Mouse (Mus musculus): ENCODE results near the gene Usp12. TPM values are rescaled to one million over a fixed set of nuclear protein-coding genes. Genes with fewer than 3 reads are reported as not detected.

The Usp12 gene
- 18.2 and 19.8 TPM in 2 replicates for polyA plus RNA-seq (2016; fragmentation: Nextera tagmentation; extraction: Ambion mirVana)

GRCm38 (mm10) chr5:146794853-146795252 is at the start of gene Usp12:
Usp12 (minus strand) TSS chr5:146795006.
- peak; percentile 95 for ATAC-seq (ENCODE audit: low FRiP score, low read depth)
- peaks cover 24% of the 10 kb centered on the region for H3K4me1 ChIP-seq
- peak within 1 kb of the TSS; percentile 95 for H3K4me3 ChIP-seq
- peak within 1 kb of the TSS; percentile 94 for H3K9ac ChIP-seq (replicated peaks)
- H3K9me3 ChIP-seq, result no peaks in the 10 kb centered on the region
- no peaks in the 10 kb centered on the region for H3K36me3 ChIP-seq
- H3K27me3 ChIP-seq, result no peaks in the 10 kb centered on the region
- H3K27ac ChIP-seq (replicated peaks), result peak within 1 kb of the TSS; percentile 94
- H3K4me2 ChIP-seq (replicated peaks), result peak within 1 kb of the TSS; percentile 84
- WGBS, result under 1% methylated on average over 38 of the region's 51 CpGs

- Histone ChIP-seq H3K27ac (replicated peaks) (peak overlapping the region; percentile 78), H3K9me3 (no peaks in the 10 kb centered on the region), H3K4me1 (peaks cover 15% of the 10 kb centered on the region), H3K9ac (replicated peaks) (peak overlapping the region; percentile 83), H3K36me3 (0 out of 2 replicates have a peak, but pooled peaks cover 7% of the 10 kb centered on the region), H3K27me3 (no peaks in the 10 kb centered on the region), H3K4me3 (peak overlapping the region; percentile 73), H3K4me2 (replicated peaks) (peak overlapping the region; percentile 61)
- ATAC-seq (ENCODE audit: low FRiP score, low read depth), result peak; percentile 61
- WGBS, result 8% methylated on average over 6 of the region's 6 CpGs
These were observed 49.6 kb upstream of the Usp12 start for GRCm38 (mm10) chr5:146844301-146844941.

- H3K27me3 ChIP-seq, result no peaks in the 10 kb centered on the region
- H3K27ac ChIP-seq (replicated peaks), result no peak overlapping the region
- no peak overlapping the region for H3K4me2 ChIP-seq (replicated peaks)
- ATAC-seq (ENCODE audit: low FRiP score, low read depth), result no peak
- 94% methylated on average over 4 of the region's 4 CpGs for WGBS
- H3K9me3 ChIP-seq, result no peaks in the 10 kb centered on the region
- H3K4me1 ChIP-seq, result peaks cover 15% of the 10 kb centered on the region
- H3K4me3 ChIP-seq, result no peak overlapping the region
- no peak overlapping the region for H3K9ac ChIP-seq (replicated peaks)
- H3K36me3 ChIP-seq, result peaks cover 31% of the 10 kb centered on the region
These were observed 47.2 kb upstream of the Usp12 start for GRCm38 (mm10) chr5:146841996-146842395.

- Histone ChIP-seq H3K4me2 (replicated peaks) (no peak overlapping the region), H3K9ac (replicated peaks) (no peak overlapping the region), H3K4me1 (peaks cover 15% of the 10 kb centered on the region), H3K36me3 (peaks cover 38% of the 10 kb centered on the region), H3K27ac (replicated peaks) (no peak overlapping the region), H3K4me3 (no peak overlapping the region), H3K27me3 (no peaks in the 10 kb centered on the region), H3K9me3 (no peaks in the 10 kb centered on the region)
- 92% methylated on average over 5 of the region's 5 CpGs for WGBS
- ATAC-seq (ENCODE audit: low FRiP score, low read depth), result no peak
These were observed 46.5 kb upstream of the Usp12 start for GRCm38 (mm10) chr5:146841301-146841700.

- 90% methylated on average over 4 of the region's 4 CpGs for WGBS
- H3K9ac ChIP-seq (replicated peaks), result no peak overlapping the region
- H3K4me3 ChIP-seq, result no peak overlapping the region
- peaks cover 47% of the 10 kb centered on the region for H3K36me3 ChIP-seq
- no peak for ATAC-seq (ENCODE audit: low FRiP score, low read depth)
- peaks cover 7% of the 10 kb centered on the region; the same call in 1 of the 2 replicates for H3K4me1 ChIP-seq
- no peaks in the 10 kb centered on the region for H3K9me3 ChIP-seq
- H3K27ac ChIP-seq (replicated peaks), result no peak overlapping the region
- H3K27me3 ChIP-seq, result no peaks in the 10 kb centered on the region
- H3K4me2 ChIP-seq (replicated peaks), result no peak overlapping the region
These were observed 45.6 kb upstream of the Usp12 start for GRCm38 (mm10) chr5:146840422-146840821.

- H3K9ac ChIP-seq (replicated peaks), result no peak overlapping the region
- peaks cover 54% of the 10 kb centered on the region for H3K36me3 ChIP-seq
- no peak overlapping the region for H3K4me3 ChIP-seq
- no peaks in the 10 kb centered on the region for H3K27me3 ChIP-seq
- H3K4me2 ChIP-seq (replicated peaks), result no peak overlapping the region
- WGBS, result 55% methylated on average over 5 of the region's 5 CpGs
- H3K4me1 ChIP-seq, result peaks cover 7% of the 10 kb centered on the region; the same call in 1 of the 2 replicates
- no peak for ATAC-seq (ENCODE audit: low FRiP score, low read depth)
- no peaks in the 10 kb centered on the region for H3K9me3 ChIP-seq
- H3K27ac ChIP-seq (replicated peaks), result no peak overlapping the region
These were observed 45.0 kb upstream of the Usp12 start for GRCm38 (mm10) chr5:146839760-146840159.

- Histone ChIP-seq H3K4me2 (replicated peaks) (no peak overlapping the region), H3K27me3 (no peaks in the 10 kb centered on the region), H3K9ac (replicated peaks) (no peak overlapping the region), H3K36me3 (peaks cover 59% of the 10 kb centered on the region), H3K4me1 (peaks cover 6% of the 10 kb centered on the region), H3K9me3 (no peaks in the 10 kb centered on the region), H3K27ac (replicated peaks) (no peak overlapping the region), H3K4me3 (no peak overlapping the region)
- 53% methylated on average over 12 of the region's 12 CpGs for WGBS
- no peak for ATAC-seq (ENCODE audit: low FRiP score, low read depth)
These were observed 44.2 kb upstream of the Usp12 start for GRCm38 (mm10) chr5:146838836-146839648.

GRCm38 (mm10) chr5:146837967-146838720 is 43.3 kb upstream of the Usp12 start:
- no peak overlapping the region for H3K4me3 ChIP-seq
- H3K27me3 ChIP-seq, result no peaks in the 10 kb centered on the region
- H3K36me3 ChIP-seq, result peaks cover 59% of the 10 kb centered on the region
- peaks cover 9% of the 10 kb centered on the region for H3K4me1 ChIP-seq
- H3K9me3 ChIP-seq, result no peaks in the 10 kb centered on the region
- 72% methylated on average over 7 of the region's 7 CpGs for WGBS
- no peak overlapping the region for H3K27ac ChIP-seq (replicated peaks)
- H3K9ac ChIP-seq (replicated peaks), result no peak overlapping the region
- ATAC-seq (ENCODE audit: low FRiP score, low read depth), result no peak
- no peak overlapping the region for H3K4me2 ChIP-seq (replicated peaks)

GRCm38 (mm10) chr5:146834959-146835358 is 40.2 kb upstream of the Usp12 start:
- H3K36me3 ChIP-seq, result peaks cover 56% of the 10 kb centered on the region
- no peak overlapping the region for H3K27ac ChIP-seq (replicated peaks)
- ATAC-seq (ENCODE audit: low FRiP score, low read depth), result no peak
- WGBS, result 91% methylated on average over 8 of the region's 8 CpGs
- H3K4me2 ChIP-seq (replicated peaks), result no peak overlapping the region
- no peak overlapping the region for H3K4me3 ChIP-seq
- H3K4me1 ChIP-seq, result peaks cover 9% of the 10 kb centered on the region
- H3K27me3 ChIP-seq, result no peaks in the 10 kb centered on the region
- no peaks in the 10 kb centered on the region for H3K9me3 ChIP-seq
- no peak overlapping the region for H3K9ac ChIP-seq (replicated peaks)

GRCm38 (mm10) chr5:146833673-146834201 is 38.9 kb upstream of the Usp12 start:
- 30% methylated on average over 8 of the region's 8 CpGs for WGBS
- H3K4me3 ChIP-seq, result peak overlapping the region; percentile 90
- no peaks in the 10 kb centered on the region for H3K27me3 ChIP-seq
- H3K4me2 ChIP-seq (replicated peaks), result peak overlapping the region; percentile 73
- peaks cover 9% of the 10 kb centered on the region for H3K4me1 ChIP-seq
- peak overlapping the region; percentile 82; the same call in 1 of the 2 replicates for H3K27ac ChIP-seq (replicated peaks)
- ATAC-seq (ENCODE audit: low FRiP score, low read depth), result no peak
- peaks cover 44% of the 10 kb centered on the region for H3K36me3 ChIP-seq
- H3K9ac ChIP-seq (replicated peaks), result peak overlapping the region; percentile 93
- no peaks in the 10 kb centered on the region for H3K9me3 ChIP-seq

GRCm38 (mm10) chr5:146832769-146833448 is 38.1 kb upstream of the Usp12 start, which contains the start of gene Rpl21:
Rpl21 (plus strand) TSS chr5:146832890.
- Histone ChIP-seq H3K27me3 (no peaks in the 10 kb centered on the region), H3K9me3 (no peaks in the 10 kb centered on the region), H3K9ac (replicated peaks) (peak within 1 kb of the TSS; percentile 93), H3K4me2 (replicated peaks) (peak within 1 kb of the TSS; percentile 73), H3K4me1 (peaks cover 9% of the 10 kb centered on the region), H3K4me3 (peak within 1 kb of the TSS; percentile 90), H3K36me3 (peaks cover 36% of the 10 kb centered on the region), H3K27ac (replicated peaks) (peak within 1 kb of the TSS; percentile 82)
- ATAC-seq (ENCODE audit: low FRiP score, low read depth), result peak; percentile 97
- under 1% methylated on average over 60 of the region's 60 CpGs for WGBS

All from midbrain, embryonic 12.5 days (tissue).